Mouse (Mus musculus): ENCODE data around the gene Cd1d1.

The Cd1d1 gene

DNA sequence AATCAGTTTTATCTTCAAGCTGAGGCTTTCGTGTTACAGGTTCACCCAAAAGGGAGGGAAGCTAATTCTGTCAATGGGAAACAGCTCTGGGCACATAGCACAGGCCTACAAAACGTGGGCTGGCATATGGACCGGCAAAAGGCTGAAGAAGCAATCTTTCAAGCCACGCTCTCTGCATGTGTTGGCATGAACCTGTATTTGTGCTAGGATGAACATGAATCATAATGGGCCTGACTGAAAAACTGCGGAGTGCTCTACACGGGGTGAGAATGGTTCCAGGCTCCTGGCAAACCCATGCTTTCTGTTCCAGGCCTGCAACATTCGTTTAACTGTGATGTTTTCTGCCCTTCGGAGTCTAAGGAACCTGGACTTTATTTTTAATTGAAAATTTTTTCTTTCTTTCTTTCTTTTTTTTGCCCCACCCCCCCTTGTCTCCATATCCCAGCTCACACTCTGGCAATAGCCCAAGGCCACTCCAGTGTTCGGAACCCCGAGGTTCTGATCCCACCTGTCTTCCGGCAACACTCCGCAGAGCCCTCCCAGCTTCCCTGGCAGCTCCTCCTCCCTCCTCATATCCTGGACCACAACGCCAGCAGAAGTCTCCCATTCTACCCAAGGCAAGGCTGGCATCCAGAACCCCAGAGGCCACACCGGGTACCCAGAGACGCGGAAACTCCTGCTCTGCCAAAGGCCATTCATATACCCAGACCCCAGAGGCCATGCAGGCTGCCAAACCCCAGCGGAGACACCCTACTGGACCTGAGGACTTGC is 36.4 kb downstream of the Cd1d1 start:
- no peak for DNase-seq (ENCODE audit: extremely low spot score, low spot score)

DNA sequence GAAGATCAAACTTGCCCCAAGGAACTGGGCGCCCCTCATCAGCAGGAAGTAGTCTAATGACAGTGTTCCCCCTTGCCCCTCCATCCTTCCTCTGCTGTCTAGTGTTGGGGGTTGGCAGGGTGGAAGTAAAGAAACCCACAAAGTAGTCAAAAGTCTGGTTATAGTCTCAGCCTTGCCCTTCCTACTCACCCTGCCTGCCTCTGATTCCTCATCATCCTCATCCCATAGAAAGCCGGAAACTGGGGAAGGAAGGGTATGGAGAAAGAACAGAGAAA is 37.9 kb downstream of the Cd1d1 start:
- no peak for DNase-seq (ENCODE audit: extremely low spot score, low spot score)

DNA sequence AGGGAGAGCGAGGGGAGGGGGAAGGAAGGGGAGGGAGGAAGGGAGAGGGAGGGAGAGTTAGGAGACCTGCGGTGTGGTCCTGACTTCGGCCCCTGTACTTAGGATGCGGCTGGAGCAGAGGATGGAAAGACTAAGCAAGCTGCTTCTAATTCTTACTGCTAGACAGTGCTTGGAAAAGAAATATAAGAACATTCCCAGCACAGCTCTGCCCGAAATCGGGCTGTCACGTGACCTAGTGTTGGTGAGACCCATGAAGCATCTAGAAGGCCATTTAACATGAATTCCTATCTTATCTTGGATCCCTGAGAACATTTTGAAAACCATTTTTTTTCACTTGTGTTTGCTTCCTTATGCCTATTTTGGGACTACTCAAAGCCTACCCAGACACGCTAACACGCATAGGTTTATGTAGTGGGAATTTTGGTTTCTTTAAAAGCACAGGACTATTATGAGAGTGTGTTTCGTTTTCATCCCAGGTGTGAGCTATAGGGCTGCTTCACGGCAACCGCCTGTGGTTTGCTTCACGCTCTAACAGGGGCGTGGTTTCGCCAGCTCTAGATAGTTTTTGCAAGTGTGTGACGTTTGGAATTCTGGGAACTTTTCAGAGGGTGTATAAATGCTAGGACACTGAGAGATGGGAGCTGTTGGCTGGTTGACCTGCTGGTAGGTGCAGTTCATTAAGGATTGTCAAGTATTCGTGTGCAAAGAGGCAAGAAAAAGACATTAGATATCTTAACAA is 38.4 kb downstream of the Cd1d1 start:
- no peak for DNase-seq (ENCODE audit: extremely low spot score, low spot score)

DNA sequence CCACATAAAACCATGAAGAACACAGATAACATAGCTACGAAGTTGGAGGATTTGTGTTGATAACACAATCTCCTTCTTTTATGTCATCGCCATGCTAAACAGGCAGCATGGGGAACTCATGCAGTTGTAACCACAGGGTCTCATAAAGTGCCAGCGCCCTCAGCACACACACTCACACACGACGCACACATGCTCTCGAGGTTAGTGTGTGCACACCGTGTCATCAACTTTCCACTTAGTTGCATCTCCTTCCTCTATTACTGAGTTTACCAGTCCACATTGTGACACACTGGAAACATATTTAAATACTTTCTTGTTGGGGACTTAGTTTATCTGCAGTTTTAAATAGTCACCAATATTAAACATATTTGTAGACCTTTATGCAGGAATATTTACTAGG is 40.2 kb downstream of the Cd1d1 start:
- DNase-seq (ENCODE audit: extremely low spot score, low spot score): no peak

DNA sequence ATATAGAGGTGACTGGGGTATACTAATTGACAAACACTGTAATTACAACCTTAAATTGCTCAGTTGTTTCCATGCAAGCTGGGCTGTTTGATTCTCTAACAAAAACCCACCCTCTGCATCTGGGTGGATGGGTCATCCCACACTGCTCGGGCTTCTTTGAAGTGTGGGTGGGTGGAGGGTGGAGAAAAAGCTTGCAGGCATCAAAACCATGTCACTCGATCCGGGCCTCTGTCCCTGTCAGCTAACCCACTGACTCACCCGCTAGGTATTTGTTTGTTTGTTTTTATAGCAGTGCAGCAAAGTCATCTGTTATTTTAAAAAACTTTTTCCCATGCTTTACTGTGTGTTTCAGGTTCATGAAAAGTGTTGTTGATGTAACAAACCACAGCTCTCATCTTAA is 43.9 kb downstream of the Cd1d1 start:
- no peak for DNase-seq (ENCODE audit: extremely low spot score, low spot score)

DNA sequence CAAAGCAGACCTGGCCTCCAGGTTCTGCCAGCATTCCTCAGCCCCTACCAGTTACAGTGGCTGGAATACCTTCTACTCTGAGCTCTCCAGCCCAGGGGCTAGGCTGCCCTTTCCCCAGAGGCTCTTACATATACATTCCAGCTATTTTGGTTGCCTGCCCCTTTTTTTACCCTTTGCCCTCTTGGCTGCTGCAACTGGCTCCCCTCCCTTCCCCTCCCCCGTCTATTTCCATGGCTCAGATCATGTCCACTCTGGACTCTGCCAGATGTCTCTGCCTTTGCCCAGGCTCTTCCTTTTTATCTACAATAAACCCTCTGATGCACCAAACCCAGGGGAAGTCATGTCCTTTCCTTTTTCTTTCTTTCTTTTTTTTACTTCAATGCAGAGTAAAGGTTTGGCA is 44.7 kb downstream of the Cd1d1 start:
- DNase-seq (ENCODE audit: extremely low spot score, low spot score): peak; percentile 14

DNA sequence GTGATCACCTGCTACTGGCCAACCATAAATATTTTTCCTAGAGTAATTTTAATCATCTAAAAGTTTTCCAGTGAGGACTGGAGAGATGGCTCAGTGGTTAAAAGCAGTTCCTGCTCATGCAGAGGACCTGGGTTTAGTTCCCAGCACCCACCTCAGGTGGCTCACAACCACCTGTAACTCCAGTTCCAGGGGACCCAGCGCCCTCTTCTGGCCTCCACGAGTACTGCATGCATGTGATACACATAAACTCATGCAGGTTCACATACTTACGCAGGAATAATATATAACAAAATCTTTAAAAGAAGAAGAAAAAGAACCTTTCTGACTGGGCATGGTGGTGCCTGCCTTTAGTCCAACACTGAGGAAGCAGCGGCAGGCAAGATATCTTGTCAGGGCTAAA is 45.4 kb downstream of the Cd1d1 start:
- no peak for DNase-seq (ENCODE audit: extremely low spot score, low spot score)

DNA sequence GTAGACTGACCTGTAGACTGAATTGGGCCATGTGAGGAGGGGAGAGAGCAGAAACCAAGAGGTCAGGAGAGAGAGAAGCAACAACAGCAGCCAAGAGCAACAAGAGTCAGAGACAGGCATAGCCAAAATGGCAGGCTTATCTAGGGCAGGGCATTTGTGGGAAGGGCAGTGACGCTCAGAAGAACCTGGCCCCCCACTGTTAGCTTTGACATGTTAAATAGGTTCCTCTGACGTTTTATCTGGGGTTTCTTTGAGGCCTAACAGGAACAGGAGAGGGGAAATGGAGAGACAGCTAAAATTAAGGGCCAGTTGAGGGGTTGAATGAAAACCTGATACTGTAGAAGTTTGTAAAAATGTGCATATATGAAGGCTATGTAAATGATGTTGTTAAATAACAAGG is 48.6 kb downstream of the Cd1d1 start:
- DNase-seq (ENCODE audit: extremely low spot score, low spot score): no peak
